Mouse (Mus musculus): Measurements from ENCODE around the gene C5ar2. TPM values are rescaled to one million over a fixed set of nuclear protein-coding genes. Genes with fewer than 3 reads are reported as not detected.
"Not testable (repeated sequence)": the region's sequence is repeated elsewhere in the genome, so short reads cannot be mapped to it uniquely, and the experiment has no call there.

The C5ar2 gene
- polyA plus RNA-seq, 1 experiment = 0.07 TPM

DNA sequence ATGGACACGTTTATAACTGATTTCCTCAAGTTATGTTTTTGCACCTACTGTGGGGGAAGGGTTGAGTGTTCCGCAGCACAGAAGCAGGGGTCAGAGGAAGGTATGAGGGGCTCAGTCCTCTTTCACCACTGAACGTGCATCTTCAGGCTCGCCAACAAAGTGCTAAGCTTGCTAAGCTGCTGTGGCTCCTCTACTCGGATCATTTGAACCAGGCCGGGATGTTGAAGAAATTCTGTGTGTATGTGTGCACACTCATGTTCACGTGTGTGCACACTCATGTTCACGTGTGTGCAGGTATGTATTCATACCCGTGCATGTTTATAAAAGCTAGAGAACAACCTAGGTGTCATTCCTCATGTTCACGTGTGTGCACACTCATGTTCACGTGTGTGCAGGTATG is 21.9 kb upstream of the C5ar2 start:
- H3K4me3 ChIP-seq (ENCODE audit: control insufficient read depth, low read depth, low read length) = no peak overlapping the region
- no peaks in the 10 kb centered on the region for H3K27me3 ChIP-seq (ENCODE audit: control insufficient read depth, insufficient read depth, low read length)
- TF ChIP-seq CTCF (IDR thresholded peaks at IDR 0.05; ENCODE audit: control insufficient read depth, insufficient read depth, insufficient replicate concordance, low read depth, low read length) (no peak), POLR2A (IDR thresholded peaks at IDR 0.05; ENCODE audit: control insufficient read depth, low read depth, low read length) (no peak)
- H3K27ac ChIP-seq (ENCODE audit: control insufficient read depth, insufficient read depth, low read depth, low read length) = no peak overlapping the region
- H3K4me1 ChIP-seq (ENCODE audit: control insufficient read depth, insufficient read depth, low read length) = 0 out of 2 replicates have a peak, but pooled peaks cover 2% of the 10 kb centered on the region
- H3K36me3 ChIP-seq (ENCODE audit: control insufficient read depth, insufficient read depth, low read length) = no peaks in the 10 kb centered on the region

DNA sequence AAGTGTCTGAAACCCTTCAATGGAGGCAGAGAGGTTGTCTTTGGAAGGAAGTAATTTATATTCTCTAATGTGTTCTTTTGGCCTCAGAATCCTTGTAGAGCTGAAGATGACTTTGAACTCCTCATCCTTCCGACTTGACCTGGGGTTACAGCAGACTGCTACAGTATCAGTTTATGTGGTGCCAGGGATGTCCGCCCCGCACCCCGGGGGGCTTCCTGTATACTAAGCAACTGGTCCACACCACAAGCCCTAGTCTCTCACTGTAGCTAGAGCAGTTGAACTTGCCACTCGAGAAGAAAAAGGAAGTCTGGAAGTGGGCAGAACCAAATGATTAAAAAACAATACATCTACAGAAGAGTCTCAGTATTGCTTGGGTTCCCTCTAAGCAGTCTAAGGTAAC is 19.9 kb upstream of the C5ar2 start:
- TF ChIP-seq POLR2A (IDR thresholded peaks at IDR 0.05; ENCODE audit: control insufficient read depth, low read depth, low read length) (no peak), CTCF (IDR thresholded peaks at IDR 0.05; ENCODE audit: control insufficient read depth, insufficient read depth, insufficient replicate concordance, low read depth, low read length) (no peak)
- H3K4me3 ChIP-seq (ENCODE audit: control insufficient read depth, low read depth, low read length) = no peak overlapping the region
- H3K36me3 ChIP-seq (ENCODE audit: control insufficient read depth, insufficient read depth, low read length) = no peaks in the 10 kb centered on the region
- no peaks in the 10 kb centered on the region for H3K27me3 ChIP-seq (ENCODE audit: control insufficient read depth, insufficient read depth, low read length)
- H3K4me1 ChIP-seq (ENCODE audit: control insufficient read depth, insufficient read depth, low read length) = 0 out of 2 replicates have a peak, but pooled peaks cover 2% of the 10 kb centered on the region
- no peak overlapping the region for H3K27ac ChIP-seq (ENCODE audit: control insufficient read depth, insufficient read depth, low read depth, low read length)

DNA sequence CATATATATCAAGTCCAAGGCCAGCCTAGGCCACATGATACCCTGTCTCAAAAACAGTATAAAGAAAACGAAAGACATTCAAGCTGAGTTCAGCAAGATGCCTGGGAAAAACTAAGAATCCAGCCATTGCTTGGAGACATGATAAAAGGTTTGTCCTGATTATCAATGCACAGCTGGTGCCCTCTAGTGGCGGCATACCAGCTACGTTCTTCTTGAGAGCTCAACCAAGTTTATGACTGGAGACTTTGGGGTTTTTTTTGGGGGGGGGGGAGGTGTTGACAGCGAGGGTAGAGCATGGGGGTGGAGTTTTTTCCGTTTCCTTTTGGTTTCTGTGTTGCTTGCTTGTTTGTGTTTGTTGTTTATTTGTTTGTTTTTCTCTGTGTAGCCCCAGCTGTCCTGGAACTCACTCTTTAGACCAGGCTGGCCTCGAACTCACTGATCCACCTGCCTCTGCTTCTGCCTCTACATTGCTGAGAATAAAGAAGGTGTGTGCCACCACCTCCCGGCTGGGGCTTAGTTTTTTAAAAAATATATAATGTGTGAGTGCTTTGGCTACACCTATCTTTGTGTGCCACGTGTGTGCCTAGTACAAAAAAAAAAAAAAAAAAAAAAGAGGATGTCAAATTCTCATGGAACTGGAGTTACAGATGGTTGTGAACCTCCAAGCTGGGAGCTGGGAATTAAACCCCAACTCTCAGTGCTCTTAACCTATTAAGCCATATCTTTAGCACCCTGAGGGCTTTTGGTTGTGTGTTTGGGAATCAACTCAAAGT is 19.2 kb upstream of the C5ar2 start:
- Histone ChIP-seq H3K4me3 (ENCODE audit: control insufficient read depth, low read depth, low read length) (no peak overlapping the region), H3K36me3 (ENCODE audit: control insufficient read depth, insufficient read depth, low read length) (no peaks in the 10 kb centered on the region), H3K27me3 (ENCODE audit: control insufficient read depth, insufficient read depth, low read length) (no peaks in the 10 kb centered on the region), H3K27ac (ENCODE audit: control insufficient read depth, insufficient read depth, low read depth, low read length) (no peak overlapping the region), H3K4me1 (ENCODE audit: control insufficient read depth, insufficient read depth, low read length) (0 out of 2 replicates have a peak, but pooled peaks cover 2% of the 10 kb centered on the region)
- TF ChIP-seq POLR2A (IDR thresholded peaks at IDR 0.05; ENCODE audit: control insufficient read depth, low read depth, low read length) = no peak
- TF ChIP-seq CTCF (IDR thresholded peaks at IDR 0.05; ENCODE audit: control insufficient read depth, insufficient read depth, insufficient replicate concordance, low read depth, low read length) = peak; percentile 22; the same call in 1 of the 2 replicates

DNA sequence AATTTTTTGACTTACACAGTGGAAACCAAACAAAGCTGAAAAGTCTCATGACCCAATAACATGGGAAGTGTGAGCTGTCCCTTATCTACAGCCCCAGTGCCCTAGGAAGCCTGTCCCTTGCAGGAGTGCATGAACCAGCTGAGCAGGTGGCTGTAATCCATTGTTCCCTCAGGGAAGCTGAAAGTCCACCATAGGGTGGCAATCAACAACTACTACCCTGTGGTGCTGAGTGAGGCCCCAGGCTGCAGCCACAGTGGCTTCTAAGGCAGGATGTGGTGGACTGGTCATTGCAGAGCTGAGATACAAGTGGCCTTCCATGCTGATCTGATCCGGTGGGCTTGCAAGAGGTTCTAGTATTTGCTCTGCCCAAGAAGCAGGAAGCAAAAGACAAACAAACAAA is 17.1 kb upstream of the C5ar2 start:
- Histone ChIP-seq H3K27ac (ENCODE audit: control insufficient read depth, insufficient read depth, low read depth, low read length) (no peak overlapping the region), H3K36me3 (ENCODE audit: control insufficient read depth, insufficient read depth, low read length) (no peaks in the 10 kb centered on the region), H3K4me3 (ENCODE audit: control insufficient read depth, low read depth, low read length) (no peak overlapping the region), H3K27me3 (ENCODE audit: control insufficient read depth, insufficient read depth, low read length) (no peaks in the 10 kb centered on the region), H3K4me1 (ENCODE audit: control insufficient read depth, insufficient read depth, low read length) (0 out of 2 replicates have a peak, but pooled peaks cover 2% of the 10 kb centered on the region)
- no peak for TF ChIP-seq CTCF (IDR thresholded peaks at IDR 0.05; ENCODE audit: control insufficient read depth, insufficient read depth, insufficient replicate concordance, low read depth, low read length)
- no peak for TF ChIP-seq POLR2A (IDR thresholded peaks at IDR 0.05; ENCODE audit: control insufficient read depth, low read depth, low read length)

- H3K27me3 ChIP-seq (ENCODE audit: control insufficient read depth, insufficient read depth, low read length) = no peaks in the 10 kb centered on the region
- no peak within 1 kb of the TSS for H3K27ac ChIP-seq (ENCODE audit: control insufficient read depth, insufficient read depth, low read depth, low read length)
- H3K4me3 ChIP-seq (ENCODE audit: control insufficient read depth, low read depth, low read length) = no peak within 1 kb of the TSS
- no peaks in the 10 kb centered on the region for H3K36me3 ChIP-seq (ENCODE audit: control insufficient read depth, insufficient read depth, low read length)
- no peaks in the 10 kb centered on the region for H3K4me1 ChIP-seq (ENCODE audit: control insufficient read depth, insufficient read depth, low read length)
- TF ChIP-seq CTCF (IDR thresholded peaks at IDR 0.05; ENCODE audit: control insufficient read depth, insufficient read depth, insufficient replicate concordance, low read depth, low read length) = no peak
- no peak for TF ChIP-seq POLR2A (IDR thresholded peaks at IDR 0.05; ENCODE audit: control insufficient read depth, low read depth, low read length)
These were observed 15.2 kb upstream of the C5ar2 start, which contains the start of gene C5ar1 for GRCm38 (mm10) chr7:16259110-16259590. Gene C5ar1 (minus strand): TSS chr7:16259540.

DNA sequence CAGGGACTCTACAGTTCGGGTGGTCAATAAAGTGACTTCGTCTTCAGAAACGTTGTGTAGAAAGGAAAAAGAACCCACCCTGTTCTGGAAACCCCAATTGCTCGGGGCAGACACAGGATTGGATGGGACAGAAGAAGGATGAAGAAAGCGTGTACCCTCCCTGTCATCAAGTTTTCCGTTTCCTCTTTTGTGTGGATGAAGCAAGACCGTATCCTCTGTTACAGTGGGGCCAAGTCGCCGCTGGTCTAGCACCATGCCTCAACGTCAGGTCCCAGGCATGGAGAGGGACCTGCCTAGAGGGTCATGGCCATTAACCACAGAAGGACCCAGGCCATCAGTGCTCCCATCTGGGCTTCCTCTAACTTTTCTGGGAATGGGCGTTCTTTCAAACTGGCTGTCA is 13.9 kb upstream of the C5ar2 start:
- H3K4me1 ChIP-seq (ENCODE audit: control insufficient read depth, insufficient read depth, low read length) = no peaks in the 10 kb centered on the region
- no peak overlapping the region for H3K4me3 ChIP-seq (ENCODE audit: control insufficient read depth, low read depth, low read length)
- TF ChIP-seq POLR2A (IDR thresholded peaks at IDR 0.05; ENCODE audit: control insufficient read depth, low read depth, low read length) (no peak), CTCF (IDR thresholded peaks at IDR 0.05; ENCODE audit: control insufficient read depth, insufficient read depth, insufficient replicate concordance, low read depth, low read length) (no peak)
- no peaks in the 10 kb centered on the region for H3K36me3 ChIP-seq (ENCODE audit: control insufficient read depth, insufficient read depth, low read length)
- H3K27ac ChIP-seq (ENCODE audit: control insufficient read depth, insufficient read depth, low read depth, low read length) = no peak overlapping the region
- no peaks in the 10 kb centered on the region for H3K27me3 ChIP-seq (ENCODE audit: control insufficient read depth, insufficient read depth, low read length)

- H3K4me3 ChIP-seq (ENCODE audit: control insufficient read depth, low read depth, low read length); H3K36me3 ChIP-seq (ENCODE audit: control insufficient read depth, insufficient read depth, low read length); H3K27me3 ChIP-seq (ENCODE audit: control insufficient read depth, insufficient read depth, low read length); H3K27ac ChIP-seq (ENCODE audit: control insufficient read depth, insufficient read depth, low read depth, low read length); H3K4me1 ChIP-seq (ENCODE audit: control insufficient read depth, insufficient read depth, low read length): not testable (repeated sequence)
These were observed 12.0 kb upstream of the C5ar2 start for GRCm38 (mm10) chr7:16255963-16256362.

Measured in testis, adult 2 months (tissue).